Mouse (Mus musculus): Measurements from ENCODE around the gene Ipo8. TPM values are rescaled to one million over a fixed set of nuclear protein-coding genes. Genes with fewer than 3 reads are reported as not detected.

Ipo8 gene
- polyA plus RNA-seq, 1 experiment from 2014 or later: 15.9 TPM

DNA sequence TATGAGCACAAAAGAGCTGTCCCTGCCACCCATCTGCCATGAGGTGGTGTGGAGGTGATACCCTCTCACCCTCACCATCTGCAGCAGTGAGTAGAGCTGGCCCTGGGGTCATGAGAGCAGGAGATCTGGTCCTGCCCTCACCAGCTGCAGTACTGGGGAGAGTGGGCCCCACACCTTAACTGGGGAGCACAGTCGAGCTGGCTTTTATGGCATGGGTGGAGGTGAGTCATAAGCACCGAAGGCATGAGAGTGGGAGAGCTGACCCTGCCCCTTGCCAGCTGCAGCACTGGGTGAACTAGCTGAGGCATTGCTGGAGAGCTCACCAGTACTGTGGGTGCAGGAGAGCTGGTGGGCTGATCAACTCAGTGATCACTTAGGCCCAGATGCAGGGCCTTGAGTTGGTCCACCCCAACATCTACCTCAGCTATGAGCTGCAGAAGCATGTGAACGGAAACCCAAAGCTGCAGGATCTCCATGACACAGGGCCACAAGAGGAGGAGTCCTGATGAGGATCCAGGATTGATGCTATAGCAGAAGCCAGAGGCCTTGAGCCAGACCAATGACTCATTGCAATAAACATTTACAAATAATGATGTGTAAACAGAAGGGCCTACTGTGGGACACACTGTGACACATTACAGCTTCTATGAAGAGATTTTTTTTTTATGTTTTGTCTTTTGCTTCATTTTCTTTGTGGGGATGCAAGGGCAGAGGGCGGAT is 12.5 kb downstream of the Ipo8 start:
- DNase-seq (no peak), ATAC-seq (ENCODE audit: low FRiP score, low TSS enrichment) (no peak)
- Histone ChIP-seq H3K4me3 (replicated peaks; ENCODE audit: low read depth, low read length) (no peak overlapping the region), H3K9me3 (ENCODE audit: control insufficient read depth, low read length) (no peaks in the 10 kb centered on the region), H3K36me3 (ENCODE audit: control insufficient read depth, insufficient read depth, low read length) (peaks cover 46% of the 10 kb centered on the region), H3K27ac (replicated peaks; ENCODE audit: low read depth, low read length) (no peak overlapping the region), H3K4me1 (ENCODE audit: control insufficient read depth, insufficient read depth, low read length) (no peaks in the 10 kb centered on the region), H3K4me2 (ENCODE audit: low read length) (no peak overlapping the region), H3K9ac (replicated peaks; ENCODE audit: low read length) (no peak overlapping the region), H3K27me3 (ENCODE audit: control insufficient read depth, insufficient read depth, low read length) (no peaks in the 10 kb centered on the region)
- 96% methylated on average over 4 of the region's 4 CpGs for WGBS

DNA sequence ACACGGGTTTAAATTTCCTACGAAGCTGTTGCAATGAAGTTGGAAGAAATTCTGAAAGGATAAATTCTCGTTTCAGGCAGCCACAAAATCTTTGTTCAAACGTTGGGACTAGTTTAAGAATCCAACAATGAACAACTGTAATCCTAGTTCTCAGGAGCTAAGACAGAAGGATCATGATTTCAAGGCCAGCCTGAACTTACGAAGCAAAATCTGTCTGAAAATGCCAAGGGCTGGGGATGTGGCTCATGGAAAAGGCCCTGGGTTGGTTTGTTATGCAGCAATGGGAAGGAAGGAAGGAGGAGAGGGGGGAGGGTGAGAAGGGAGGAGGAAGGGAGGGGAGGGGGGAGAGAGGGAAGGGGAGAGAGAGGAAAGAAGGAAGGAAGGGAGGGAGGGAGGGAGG is 14.5 kb downstream of the Ipo8 start:
- Histone ChIP-seq H3K9me3 (ENCODE audit: control insufficient read depth, low read length) (no peaks in the 10 kb centered on the region), H3K4me1 (ENCODE audit: control insufficient read depth, insufficient read depth, low read length) (no peaks in the 10 kb centered on the region), H3K36me3 (ENCODE audit: control insufficient read depth, insufficient read depth, low read length) (peaks cover 59% of the 10 kb centered on the region), H3K4me2 (ENCODE audit: low read length) (no peak overlapping the region), H3K27me3 (ENCODE audit: control insufficient read depth, insufficient read depth, low read length) (no peaks in the 10 kb centered on the region), H3K27ac (replicated peaks; ENCODE audit: low read depth, low read length) (no peak overlapping the region), H3K9ac (replicated peaks; ENCODE audit: low read length) (no peak overlapping the region), H3K4me3 (replicated peaks; ENCODE audit: low read depth, low read length) (no peak overlapping the region)
- no peak for DNase-seq
- no peak for ATAC-seq (ENCODE audit: low FRiP score, low TSS enrichment)
- 91% methylated on average over 5 of the region's 5 CpGs for WGBS

DNA sequence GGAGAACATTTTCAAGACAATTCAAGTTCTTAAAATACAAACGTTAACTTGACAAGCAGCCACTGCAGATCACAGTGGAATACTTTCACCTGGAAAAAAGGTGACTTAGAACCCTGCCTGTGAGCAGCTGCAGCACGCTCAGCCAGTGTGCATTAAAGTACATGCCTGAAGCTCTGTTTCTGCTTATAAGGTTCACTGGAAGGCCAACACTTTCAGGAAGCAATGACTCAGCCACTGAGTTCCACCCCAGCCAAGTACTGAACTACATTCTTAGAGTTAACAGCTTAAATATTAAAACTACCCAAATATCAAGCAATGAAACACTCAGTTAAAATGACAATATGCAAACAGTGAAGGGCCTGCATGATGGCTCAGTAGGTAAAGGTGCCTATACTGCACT is 20.1 kb downstream of the Ipo8 start:
- Histone ChIP-seq H3K4me3 (replicated peaks; ENCODE audit: low read depth, low read length) (no peak overlapping the region), H3K27me3 (ENCODE audit: control insufficient read depth, insufficient read depth, low read length) (no peaks in the 10 kb centered on the region), H3K9ac (replicated peaks; ENCODE audit: low read length) (no peak overlapping the region), H3K4me2 (ENCODE audit: low read length) (no peak overlapping the region), H3K27ac (replicated peaks; ENCODE audit: low read depth, low read length) (no peak overlapping the region), H3K36me3 (ENCODE audit: control insufficient read depth, insufficient read depth, low read length) (peaks cover 66% of the 10 kb centered on the region), H3K4me1 (ENCODE audit: control insufficient read depth, insufficient read depth, low read length) (no peaks in the 10 kb centered on the region), H3K9me3 (ENCODE audit: control insufficient read depth, low read length) (no peaks in the 10 kb centered on the region)
- no peak for ATAC-seq (ENCODE audit: low FRiP score, low TSS enrichment)
- WGBS: 91% methylated on average over 2 of the region's 2 CpGs
- no peak for DNase-seq

DNA sequence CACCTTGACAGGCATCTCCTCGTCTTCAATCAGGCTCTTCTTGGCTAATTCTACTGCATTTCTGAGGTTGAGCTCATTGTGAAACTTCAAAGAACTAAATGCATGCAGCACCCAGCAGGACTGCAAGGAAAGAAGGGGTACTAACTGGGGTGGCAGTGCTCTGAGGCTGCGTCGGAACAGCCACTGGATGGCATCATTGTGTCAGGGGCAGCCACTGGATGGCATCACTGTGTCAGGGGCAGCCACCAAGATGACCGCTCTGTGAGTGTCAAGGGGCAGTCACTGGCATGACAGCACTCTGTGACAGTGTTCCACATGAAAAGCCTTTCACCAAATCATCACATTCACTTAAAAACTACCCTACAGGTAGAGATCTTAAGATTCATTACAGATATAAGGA is 31.5 kb downstream of the Ipo8 start:
- DNase-seq: no peak
- Histone ChIP-seq H3K4me2 (ENCODE audit: low read length) (no peak overlapping the region), H3K9me3 (ENCODE audit: control insufficient read depth, low read length) (no peaks in the 10 kb centered on the region), H3K27me3 (ENCODE audit: control insufficient read depth, insufficient read depth, low read length) (no peaks in the 10 kb centered on the region), H3K36me3 (ENCODE audit: control insufficient read depth, insufficient read depth, low read length) (peaks cover 63% of the 10 kb centered on the region), H3K4me3 (replicated peaks; ENCODE audit: low read depth, low read length) (no peak overlapping the region), H3K9ac (replicated peaks; ENCODE audit: low read length) (no peak overlapping the region), H3K27ac (replicated peaks; ENCODE audit: low read depth, low read length) (no peak overlapping the region), H3K4me1 (ENCODE audit: control insufficient read depth, insufficient read depth, low read length) (no peaks in the 10 kb centered on the region)
- WGBS: 88% methylated on average over 4 of the region's 4 CpGs
- no peak for ATAC-seq (ENCODE audit: low FRiP score, low TSS enrichment)

DNA sequence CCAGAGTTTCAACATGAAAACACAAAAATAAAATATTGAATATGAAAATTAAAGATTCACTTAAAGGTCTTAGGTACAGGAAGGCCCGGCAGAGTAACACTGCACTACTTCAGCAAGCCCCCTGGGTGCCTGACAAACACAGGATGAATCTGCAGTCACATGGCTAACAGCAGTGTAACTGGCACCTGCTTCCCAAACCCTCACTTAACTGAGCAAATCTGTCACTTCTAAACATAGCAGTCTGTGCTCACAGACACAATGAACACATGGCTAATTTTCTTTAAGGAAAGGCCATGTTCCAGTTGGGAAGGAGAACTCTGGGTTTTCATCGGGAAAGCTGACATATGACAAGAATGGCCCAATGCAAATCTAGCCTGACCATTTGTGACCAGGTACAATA is 36.1 kb downstream of the Ipo8 start:
- Histone ChIP-seq H3K27me3 (ENCODE audit: control insufficient read depth, insufficient read depth, low read length) (no peaks in the 10 kb centered on the region), H3K9ac (replicated peaks; ENCODE audit: low read length) (no peak overlapping the region), H3K9me3 (ENCODE audit: control insufficient read depth, low read length) (no peaks in the 10 kb centered on the region), H3K4me2 (ENCODE audit: low read length) (no peak overlapping the region), H3K4me3 (replicated peaks; ENCODE audit: low read depth, low read length) (no peak overlapping the region), H3K27ac (replicated peaks; ENCODE audit: low read depth, low read length) (no peak overlapping the region), H3K4me1 (ENCODE audit: control insufficient read depth, insufficient read depth, low read length) (no peaks in the 10 kb centered on the region), H3K36me3 (ENCODE audit: control insufficient read depth, insufficient read depth, low read length) (peaks cover 55% of the 10 kb centered on the region)
- no peak for ATAC-seq (ENCODE audit: low FRiP score, low TSS enrichment)
- DNase-seq: no peak
- 93% methylated on average over 2 of the region's 2 CpGs for WGBS

DNA sequence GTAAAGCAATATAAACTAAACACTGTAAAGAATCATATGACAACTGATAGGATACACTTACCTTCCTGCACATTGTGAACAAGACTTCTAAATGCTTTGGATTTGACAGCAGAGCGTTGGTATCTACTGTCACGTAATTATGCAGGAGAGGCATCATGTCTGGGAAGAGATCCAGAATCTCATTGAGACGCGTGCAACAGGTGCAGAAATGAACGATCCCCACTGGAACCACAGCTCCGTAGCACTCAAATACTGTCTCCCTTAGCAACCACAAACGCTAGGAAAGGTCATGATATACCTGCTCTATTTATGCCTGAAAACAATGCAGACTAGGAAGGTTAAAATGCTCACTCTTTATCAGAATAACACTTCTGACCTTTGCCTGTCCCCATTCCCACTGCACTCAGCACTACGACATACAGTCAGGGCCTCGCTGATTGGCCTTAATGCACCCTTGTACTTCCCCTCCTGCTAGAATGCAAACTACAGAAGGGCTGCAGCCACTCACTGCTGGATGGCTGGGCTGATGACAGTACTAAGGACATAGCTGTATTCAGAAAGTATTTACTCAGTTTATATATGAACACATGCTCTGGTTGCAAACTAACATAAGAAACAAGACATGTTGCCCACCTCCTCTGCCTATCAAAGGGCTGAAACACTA is 42.1 kb downstream of the Ipo8 start:
- 89% methylated on average over 9 of the region's 9 CpGs for WGBS
- H3K4me3 ChIP-seq (replicated peaks; ENCODE audit: low read depth, low read length): no peak overlapping the region
- no peak overlapping the region for H3K9ac ChIP-seq (replicated peaks; ENCODE audit: low read length)
- H3K36me3 ChIP-seq (ENCODE audit: control insufficient read depth, insufficient read depth, low read length): peaks cover 74% of the 10 kb centered on the region
- DNase-seq: peak; percentile 17
- ATAC-seq (ENCODE audit: low FRiP score, low TSS enrichment): no peak
- no peaks in the 10 kb centered on the region for H3K27me3 ChIP-seq (ENCODE audit: control insufficient read depth, insufficient read depth, low read length)
- H3K4me1 ChIP-seq (ENCODE audit: control insufficient read depth, insufficient read depth, low read length): no peaks in the 10 kb centered on the region
- no peak overlapping the region for H3K4me2 ChIP-seq (ENCODE audit: low read length)
- no peak overlapping the region for H3K27ac ChIP-seq (replicated peaks; ENCODE audit: low read depth, low read length)
- no peaks in the 10 kb centered on the region for H3K9me3 ChIP-seq (ENCODE audit: control insufficient read depth, low read length)

DNA sequence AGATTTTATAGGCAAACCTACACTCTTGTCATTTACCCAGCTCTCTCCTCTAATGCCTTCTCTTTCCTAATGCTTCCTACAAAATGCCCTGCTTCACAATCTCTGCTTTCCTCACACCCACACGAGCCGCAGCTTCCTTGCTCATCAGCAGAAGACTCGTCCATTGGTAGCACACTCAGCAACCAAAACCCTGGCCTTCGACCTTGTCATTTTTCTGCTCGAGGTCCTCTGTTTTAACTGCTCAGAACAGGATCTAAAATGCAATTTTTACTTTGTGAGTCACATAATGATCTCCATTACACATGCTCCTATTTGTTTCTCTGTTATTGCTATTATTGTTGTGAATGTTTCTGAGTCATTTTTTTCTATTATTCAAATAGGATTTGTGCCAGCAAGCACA is 45.1 kb downstream of the Ipo8 start:
- DNase-seq (no peak), ATAC-seq (ENCODE audit: low FRiP score, low TSS enrichment) (no peak)
- WGBS: 90% methylated on average over 5 of the region's 5 CpGs
- Histone ChIP-seq H3K9ac (replicated peaks; ENCODE audit: low read length) (no peak overlapping the region), H3K9me3 (ENCODE audit: control insufficient read depth, low read length) (no peaks in the 10 kb centered on the region), H3K4me1 (ENCODE audit: control insufficient read depth, insufficient read depth, low read length) (no peaks in the 10 kb centered on the region), H3K36me3 (ENCODE audit: control insufficient read depth, insufficient read depth, low read length) (peaks cover 74% of the 10 kb centered on the region), H3K4me2 (ENCODE audit: low read length) (no peak overlapping the region), H3K27me3 (ENCODE audit: control insufficient read depth, insufficient read depth, low read length) (no peaks in the 10 kb centered on the region), H3K4me3 (replicated peaks; ENCODE audit: low read depth, low read length) (no peak overlapping the region), H3K27ac (replicated peaks; ENCODE audit: low read depth, low read length) (no peak overlapping the region)

DNA sequence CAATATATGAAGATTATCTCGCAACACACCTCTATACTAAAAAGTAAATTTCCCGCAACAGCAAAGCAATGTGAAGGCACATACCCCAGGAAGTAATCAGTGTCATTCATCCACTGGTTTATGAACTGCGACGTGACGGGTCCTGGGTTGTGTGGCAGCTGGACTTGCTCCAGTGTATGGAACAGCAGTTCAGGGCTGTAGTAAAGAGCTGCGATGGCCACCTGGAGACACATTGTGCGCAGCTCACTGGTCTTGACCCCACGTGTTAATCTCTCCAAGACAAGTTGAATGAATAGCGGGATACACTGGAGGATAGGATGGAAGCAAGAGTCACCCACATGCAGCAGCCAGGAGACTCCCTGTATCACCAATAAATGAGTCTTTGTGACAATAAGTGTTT is 46.8 kb downstream of the Ipo8 start:
- Histone ChIP-seq H3K27me3 (ENCODE audit: control insufficient read depth, insufficient read depth, low read length) (no peaks in the 10 kb centered on the region), H3K4me1 (ENCODE audit: control insufficient read depth, insufficient read depth, low read length) (no peaks in the 10 kb centered on the region), H3K9me3 (ENCODE audit: control insufficient read depth, low read length) (no peaks in the 10 kb centered on the region), H3K36me3 (ENCODE audit: control insufficient read depth, insufficient read depth, low read length) (peaks cover 73% of the 10 kb centered on the region), H3K9ac (replicated peaks; ENCODE audit: low read length) (no peak overlapping the region), H3K4me3 (replicated peaks; ENCODE audit: low read depth, low read length) (no peak overlapping the region), H3K27ac (replicated peaks; ENCODE audit: low read depth, low read length) (no peak overlapping the region), H3K4me2 (ENCODE audit: low read length) (no peak overlapping the region)
- DNase-seq (no peak), ATAC-seq (ENCODE audit: low FRiP score, low TSS enrichment) (no peak)
- WGBS: 95% methylated on average over 9 of the region's 9 CpGs

DNA sequence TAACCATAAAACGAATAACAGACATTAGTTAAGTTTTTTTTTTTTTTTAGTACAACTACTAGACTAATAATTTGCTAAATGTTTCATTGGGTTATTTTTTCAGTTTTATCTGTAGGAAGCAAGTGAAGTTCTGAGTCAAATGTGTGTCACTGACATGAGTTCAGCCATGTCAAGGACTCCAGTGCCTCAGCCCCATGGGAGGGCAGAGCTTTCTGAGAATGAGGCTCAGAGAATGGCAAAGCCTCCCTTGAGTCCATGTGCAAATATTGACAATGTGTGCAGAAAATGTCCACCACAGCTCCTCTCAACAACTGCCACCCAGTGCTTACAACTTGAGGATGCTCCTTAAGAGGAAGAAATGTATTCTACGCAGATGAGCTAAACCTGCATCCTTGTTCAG is 55.0 kb downstream of the Ipo8 start:
- no peak overlapping the region for H3K4me3 ChIP-seq (replicated peaks; ENCODE audit: low read depth, low read length)
- DNase-seq: no peak
- no peaks in the 10 kb centered on the region for H3K4me1 ChIP-seq (ENCODE audit: control insufficient read depth, insufficient read depth, low read length)
- H3K9me3 ChIP-seq (ENCODE audit: control insufficient read depth, low read length): no peaks in the 10 kb centered on the region
- H3K9ac ChIP-seq (replicated peaks; ENCODE audit: low read length): no peak overlapping the region
- ATAC-seq (ENCODE audit: low FRiP score, low TSS enrichment): no peak
- peaks cover 70% of the 10 kb centered on the region for H3K36me3 ChIP-seq (ENCODE audit: control insufficient read depth, insufficient read depth, low read length)
- H3K27me3 ChIP-seq (ENCODE audit: control insufficient read depth, insufficient read depth, low read length): no peaks in the 10 kb centered on the region
- WGBS: 95% methylated on average over 2 of the region's 2 CpGs
- H3K27ac ChIP-seq (replicated peaks; ENCODE audit: low read depth, low read length): no peak overlapping the region
- no peak overlapping the region for H3K4me2 ChIP-seq (ENCODE audit: low read length)
